Mouse (Mus musculus) fibroblast of lung, adult 2 months (primary cell): Measurements from ENCODE around the gene Scrg1.
"Not testable (repeated sequence)": the region's sequence is repeated elsewhere in the genome, so short reads cannot be mapped to it uniquely, and the experiment has no call there.

Experiments
- DNase-seq: peaks from one replicate; pipeline ENCODE4 v3.0.0-alpha.2; 2011; ENCODE audit warnings: low read depth

Gene Scrg1

DNA sequence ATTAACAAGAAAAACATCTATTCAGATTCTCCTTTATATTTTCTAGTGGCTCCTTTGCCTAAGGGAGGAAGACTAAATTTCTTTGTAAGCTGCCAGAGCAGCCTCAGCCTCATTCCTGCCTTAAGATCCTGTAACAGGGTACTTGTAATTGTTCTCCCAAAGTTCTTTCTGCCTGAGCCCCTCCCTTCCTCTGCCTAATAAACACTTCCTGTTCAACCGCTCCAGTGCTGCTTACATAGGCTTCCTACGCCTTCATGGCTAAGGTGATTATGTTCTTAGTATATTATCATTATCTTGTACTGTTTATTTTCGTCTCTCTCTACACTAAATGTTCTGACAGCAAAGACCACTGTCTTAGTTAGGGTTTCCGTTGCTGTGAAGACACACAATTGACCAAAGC is 52.9 kb downstream of the Scrg1 start:
- DNase-seq, result no peak

DNA sequence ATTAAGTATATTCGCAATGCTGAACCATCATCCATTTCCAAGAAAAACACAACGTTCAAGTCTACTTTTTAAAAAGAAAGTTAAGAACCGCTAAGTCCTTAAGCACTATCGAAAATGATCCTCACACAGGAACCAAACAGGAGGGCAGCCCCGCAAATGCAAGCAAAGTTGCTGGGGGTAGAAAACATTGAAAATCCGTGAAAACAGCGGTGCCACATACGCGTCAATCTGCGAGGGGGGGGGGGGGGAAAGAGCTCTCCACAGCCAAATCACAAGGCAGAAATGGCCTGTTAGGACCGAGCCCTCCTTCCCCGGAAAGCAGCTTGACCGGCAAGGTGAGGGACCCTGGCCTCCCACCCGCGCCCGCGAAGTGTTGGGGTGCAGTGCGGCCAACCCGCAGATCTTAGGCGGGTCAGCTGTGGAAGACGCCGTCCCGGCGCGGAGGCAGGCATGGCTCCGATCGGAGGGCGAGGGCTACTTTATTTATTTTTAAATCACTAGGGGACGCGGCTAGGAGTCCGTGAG is 55.1 kb downstream of the Scrg1 start:
- DNase-seq, result no peak

DNA sequence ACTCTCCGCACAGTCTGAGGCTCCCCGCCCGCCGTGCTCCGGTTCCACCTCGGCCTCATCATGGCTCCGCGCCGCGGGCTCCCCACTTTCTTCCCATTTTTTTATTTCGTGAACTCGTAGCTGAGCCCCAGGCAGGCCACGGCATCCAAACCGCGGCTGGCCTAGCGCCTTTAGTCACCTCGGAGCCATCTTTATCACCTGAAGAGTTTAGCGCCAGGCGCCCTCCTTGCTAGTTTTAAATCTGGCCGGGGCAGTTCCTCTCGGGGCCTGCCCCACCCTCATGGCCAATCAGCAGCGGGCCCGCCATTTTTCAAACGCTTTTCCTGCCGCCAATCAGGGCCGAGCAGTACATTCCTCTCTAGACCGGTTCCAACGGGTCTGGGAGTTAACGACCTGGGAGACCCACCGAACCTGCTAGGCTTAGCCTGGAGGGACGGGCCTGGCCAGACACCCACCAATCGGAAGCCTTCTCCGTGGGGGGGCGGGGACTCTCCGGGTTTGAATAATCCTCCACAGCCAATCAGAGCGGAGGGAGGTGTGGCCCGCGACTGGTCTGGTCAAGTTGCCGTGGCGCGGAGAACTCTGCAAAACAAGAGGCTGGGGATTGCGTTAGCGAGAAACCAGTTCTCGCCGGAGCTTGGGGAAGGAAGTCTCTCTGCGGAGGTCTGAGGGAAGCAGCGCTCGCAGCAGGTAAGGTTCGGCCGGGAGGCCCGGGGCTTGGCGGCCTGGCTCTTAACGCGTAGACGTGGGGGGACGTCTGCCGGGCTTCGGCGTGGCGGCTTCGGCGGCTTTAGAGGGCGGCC is 55.8 kb downstream of the Scrg1 start, which contains the start of gene Hmgb2:
TSS of gene Hmgb2 (plus strand) at position 592 of the 803 bp plus-strand sequence.
- DNase-seq, result peak; percentile 99

DNA sequence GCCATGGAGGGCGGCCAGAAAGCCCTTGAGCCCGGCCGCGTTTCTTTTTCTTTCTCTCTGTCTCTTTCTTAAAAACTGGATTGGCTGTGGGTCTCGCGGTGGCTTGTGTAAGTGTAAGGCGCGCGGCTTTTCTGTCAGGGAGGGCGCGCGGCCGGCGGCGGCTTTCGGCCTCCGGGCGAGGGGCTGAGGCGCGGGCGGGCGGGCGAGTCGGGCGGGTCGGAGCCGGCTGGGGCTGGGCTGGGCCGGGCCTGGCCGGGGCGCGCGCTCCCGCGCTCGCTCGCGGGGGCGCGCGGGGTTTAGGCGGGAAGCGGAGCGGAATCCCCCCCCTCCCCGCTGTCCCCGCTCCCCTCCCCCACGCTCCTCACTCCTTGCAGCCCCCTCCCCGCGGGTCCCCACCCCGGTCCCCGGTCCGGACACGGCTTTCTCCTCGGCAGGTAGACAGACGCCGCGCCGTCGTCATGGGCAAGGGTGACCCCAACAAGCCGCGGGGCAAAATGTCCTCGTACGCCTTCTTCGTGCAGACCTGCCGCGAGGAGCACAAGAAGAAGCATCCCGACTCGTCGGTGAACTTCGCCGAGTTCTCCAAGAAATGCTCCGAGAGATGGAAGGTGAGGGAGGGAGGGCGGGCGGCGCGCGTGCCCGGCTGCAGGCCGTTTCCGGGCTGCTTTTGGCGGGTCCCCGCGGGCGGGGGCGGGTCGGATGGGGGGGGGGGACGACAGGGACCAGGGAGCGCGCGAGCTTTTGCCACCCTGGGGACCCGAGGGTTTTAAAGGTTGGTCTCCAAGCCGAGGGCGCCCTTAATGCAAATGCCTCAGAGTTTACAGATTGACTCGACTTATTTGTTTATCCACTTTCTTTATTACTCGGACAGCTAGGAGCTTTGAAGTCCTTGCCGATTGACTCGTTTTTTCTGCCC is 56.7 kb downstream of the Scrg1 start:
- DNase-seq, result no peak

DNA sequence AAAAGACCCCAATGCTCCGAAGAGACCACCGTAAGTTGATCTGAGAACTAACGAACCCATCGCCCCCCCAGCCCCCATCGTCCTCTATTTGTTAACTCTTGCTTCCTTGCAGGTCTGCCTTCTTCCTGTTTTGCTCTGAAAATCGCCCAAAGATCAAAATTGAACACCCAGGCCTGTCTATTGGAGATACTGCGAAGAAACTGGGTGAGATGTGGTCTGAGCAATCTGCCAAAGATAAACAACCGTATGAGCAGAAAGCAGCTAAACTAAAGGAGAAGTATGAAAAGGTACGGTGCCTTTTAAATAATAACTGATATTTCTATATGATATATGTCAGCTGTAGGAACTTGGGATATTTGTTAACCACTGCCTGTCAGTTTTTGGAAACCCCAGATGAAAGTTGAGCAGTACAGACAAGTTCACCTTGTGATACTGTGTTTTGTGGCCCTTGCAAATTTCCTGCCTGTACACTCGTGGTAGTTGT is 57.5 kb downstream of the Scrg1 start:
- not testable (repeated sequence) for DNase-seq

DNA sequence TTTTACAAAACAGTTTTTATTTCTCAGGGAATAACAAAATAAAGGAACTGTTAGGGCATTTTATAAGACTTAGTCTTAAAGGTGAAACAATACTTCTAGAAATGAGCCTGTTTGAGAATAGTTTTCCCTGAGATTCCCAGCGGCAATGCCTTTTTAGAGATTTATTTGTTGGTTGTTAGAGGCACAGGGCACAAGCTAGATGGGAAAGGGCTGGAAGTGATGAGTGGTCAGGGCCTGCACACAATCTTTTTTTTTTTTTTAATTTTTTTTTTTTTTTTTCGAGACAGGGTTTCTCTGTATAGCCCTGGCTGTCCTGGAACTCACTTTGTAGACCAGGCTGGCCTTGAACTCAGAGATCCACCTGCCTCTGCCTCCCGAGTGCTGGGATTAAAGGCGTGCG is 61.0 kb downstream of the Scrg1 start:
- DNase-seq, result not testable (repeated sequence)

DNA sequence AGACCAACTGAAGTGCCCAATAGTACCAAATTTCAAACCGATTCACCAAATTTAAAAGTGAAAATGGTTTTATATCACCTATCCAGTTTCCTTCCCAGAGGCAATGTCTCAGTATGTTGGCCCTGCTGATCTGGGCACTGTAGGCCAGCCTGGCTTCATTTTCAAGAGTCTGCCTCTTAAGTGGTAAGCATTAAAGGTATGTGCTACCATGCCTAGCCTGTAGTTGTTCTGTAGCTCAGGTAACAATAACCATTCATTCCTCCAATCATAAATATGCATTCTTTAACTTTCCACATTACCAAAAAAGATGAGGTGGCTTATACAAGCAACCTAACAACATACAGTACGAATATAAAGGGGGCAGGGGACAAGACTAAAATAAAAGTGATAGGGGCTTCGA is 62.0 kb downstream of the Scrg1 start:
- no peak for DNase-seq

DNA sequence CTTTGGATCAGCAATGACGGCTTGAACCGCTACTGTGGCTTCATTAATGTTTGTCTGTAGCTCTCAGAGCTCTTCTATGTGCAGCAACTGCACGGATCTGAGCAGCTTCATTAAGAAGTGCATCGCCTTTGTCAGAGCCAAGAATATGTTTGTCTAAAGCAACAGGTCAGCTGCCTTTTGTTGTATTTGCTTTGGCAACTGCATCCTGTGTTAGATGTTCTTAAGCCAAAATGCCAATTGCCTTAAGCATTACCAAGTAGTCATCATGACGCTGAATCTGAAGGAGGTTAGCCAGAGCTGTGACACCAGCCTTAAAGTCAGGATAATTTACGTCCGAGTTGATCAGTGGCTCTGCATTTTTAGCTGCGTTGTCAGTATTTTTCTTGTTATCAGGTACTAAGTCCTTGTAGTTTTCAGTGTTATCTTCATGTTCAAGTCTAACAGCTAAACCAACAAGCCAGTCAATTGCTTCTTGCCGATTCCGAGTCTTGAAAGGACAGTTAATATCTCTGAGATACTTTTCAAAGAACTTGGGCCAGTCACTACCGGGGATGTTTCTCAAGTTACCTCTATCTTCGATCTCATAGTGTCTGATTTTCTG is 64.6 kb downstream of the Scrg1 start:
- DNase-seq, result no peak
